Mouse (Mus musculus) erythroblast, embryonic 14.5 days (primary cell): ENCODE results near the gene Slc12a9.

Experiments used
- GATA1 ChIP-seq: IDR thresholded peaks from 2 replicates; pipeline ENCODE4 v1.6.1; 2012; ENCODE audit warnings: low read length, inconsistent platforms, mixed read lengths
- TAL1 ChIP-seq: IDR thresholded peaks from 3 replicates; pipeline ENCODE4 v1.6.1; 2012; ENCODE audit warnings: low read length, inconsistent platforms, mixed read lengths

- TF ChIP-seq GATA1 (no peak), TAL1 (no peak)
Measured at GRCm38 (mm10) chr5:137304165-137304564, 29.2 kb downstream of the Slc12a9 start.
